Mouse (Mus musculus) hindbrain, embryonic 14.5 days (tissue): ENCODE measurements at regions not wholly inside any gene's neighbourhood (a gene's known extent, or its start where the extent isn't known, plus 50 kb on each side); places are given as distances from the start of the nearest gene placed in this dataset.
A peak's percentile ranks its signal among the peaks of the same experiment; 100 is the strongest.

ENCODE experiments used
- ATAC-seq: fragments of 200-750 bp; cut with Nextera tagmentation; 2 replicates; pipeline ENCODE4 v1.8.0; 2017; ENCODE audit warnings: moderate number of reproducible peaks, mild to moderate bottlenecking, moderate TSS enrichment, moderate library complexity; ENCODE audit not compliant: low FRiP score
- DNase-seq: peaks from one replicate; pipeline ENCODE4 v3.0.0-alpha.2; 2015; ENCODE audit warnings: low spot score
- H3K27ac ChIP-seq: fragments of 300-500 bp; sonication (generic); 2 replicates; pipeline ENCODE4 v1.5.1; 2014; ENCODE audit warnings: mild to moderate bottlenecking, moderate library complexity
- H3K27me3 ChIP-seq: fragments of 300-500 bp; sonication (generic); 2 replicates; pipeline ENCODE4 v1.6.1; 2014; ENCODE audit warnings: mild to moderate bottlenecking, low read length, mixed read lengths; ENCODE audit not compliant: control insufficient read depth, insufficient read depth
- H3K36me3 ChIP-seq: fragments of 300-500 bp; sonication (generic); replicated peaks from 2 replicates; pipeline ENCODE4 v1.6.1; 2014; ENCODE audit not compliant: control insufficient read depth, insufficient read depth
- H3K4me1 ChIP-seq: fragments of 300-500 bp; sonication (generic); replicated peaks from 2 replicates; pipeline ENCODE4 v1.6.1; 2014; ENCODE audit warnings: antibody characterized with exemption, low read length, mixed read lengths; ENCODE audit not compliant: control insufficient read depth, insufficient read depth
- H3K4me2 ChIP-seq: fragments of 300-500 bp; sonication (generic); replicated peaks from 2 replicates; pipeline ENCODE4 v1.6.1; 2014; ENCODE audit warnings: mild to moderate bottlenecking, moderate library complexity
- H3K4me3 ChIP-seq: fragments of 300-500 bp; sonication (generic); replicated peaks from 2 replicates; pipeline ENCODE4 v1.5.1; 2014; ENCODE audit warnings: mild to moderate bottlenecking, low read length
- H3K9ac ChIP-seq: fragments of 300-500 bp; sonication (generic); 2 replicates; pipeline ENCODE4 v1.6.1; 2014
- H3K9me3 ChIP-seq: fragments of 300-500 bp; sonication (generic); 2 replicates; pipeline ENCODE4 v1.6.1; 2016; ENCODE audit warnings: low read length; ENCODE audit not compliant: control insufficient read depth
- WGBS: fragments of 180-500 bp; shearing (Covaris S2); extraction: QIAGEN DNeasy Blood & Tissue Kit; methylation state at CpG from one replicate; pipeline ENCODE4 v1.1.7; 2014; 5-methylcytosine and 5-hydroxymethylcytosine counted together

DNA sequence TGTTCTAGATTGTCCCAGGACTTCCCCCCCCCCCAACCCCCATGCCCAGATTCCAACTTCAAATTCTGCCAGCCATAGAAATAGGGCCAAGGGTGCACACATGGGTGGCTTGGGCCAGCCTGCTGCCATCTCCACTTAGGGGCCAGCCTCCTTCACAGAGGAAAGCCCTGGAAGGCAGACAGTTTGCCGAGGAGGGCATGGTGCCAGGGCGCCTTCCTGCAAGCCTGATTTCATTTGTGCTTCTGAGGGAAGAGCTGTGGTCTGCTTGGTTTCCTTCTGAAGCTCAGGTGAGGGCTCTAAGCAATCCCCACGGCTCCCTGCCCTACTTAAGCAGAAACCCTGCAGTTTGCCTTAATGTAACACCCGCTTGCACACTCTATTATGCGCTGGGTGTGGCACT is 52.3 kb upstream of the Tcl1 start:
- WGBS = 84% methylated on average over 5 of the region's 5 CpGs
- Histone ChIP-seq H3K27me3 (no peaks in the 10 kb centered on the region), H3K9me3 (no peaks in the 10 kb centered on the region), H3K27ac (no peak overlapping the region), H3K9ac (no peak overlapping the region), H3K4me2 (no peak overlapping the region), H3K36me3 (no peaks in the 10 kb centered on the region), H3K4me1 (peaks cover 2% of the 10 kb centered on the region; the same call in 1 of the 2 replicates), H3K4me3 (no peak overlapping the region)
- no peak for ATAC-seq
- DNase-seq = no peak

DNA sequence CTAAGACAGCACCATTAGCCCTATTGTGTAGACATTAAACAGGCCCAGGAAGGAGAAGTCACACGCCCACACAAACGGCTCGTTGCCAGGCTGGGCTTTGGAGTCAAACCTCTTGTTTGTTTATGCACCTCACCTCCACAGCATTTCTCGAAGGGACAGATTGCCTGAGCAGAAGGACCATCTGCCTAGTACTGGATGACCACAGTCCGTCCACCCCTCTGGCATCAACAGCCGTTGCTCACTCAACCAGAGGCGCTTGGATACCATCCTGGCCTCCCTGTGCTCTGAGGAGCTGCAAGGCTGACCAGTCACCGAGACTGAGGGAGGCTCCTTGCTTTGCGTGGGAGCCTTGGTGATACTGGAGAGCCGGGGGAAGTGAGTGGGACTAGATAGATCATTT is 53.6 kb upstream of the Tunar start:
- DNase-seq (no peak), ATAC-seq (no peak)
- Histone ChIP-seq H3K4me2 (no peak overlapping the region), H3K9ac (no peak overlapping the region), H3K27me3 (no peaks in the 10 kb centered on the region), H3K36me3 (no peaks in the 10 kb centered on the region), H3K9me3 (no peaks in the 10 kb centered on the region), H3K4me1 (no peaks in the 10 kb centered on the region; the same call in 1 of the 2 replicates), H3K27ac (no peak overlapping the region), H3K4me3 (no peak overlapping the region)
- 77% methylated on average over 10 of the region's 10 CpGs for WGBS

DNA sequence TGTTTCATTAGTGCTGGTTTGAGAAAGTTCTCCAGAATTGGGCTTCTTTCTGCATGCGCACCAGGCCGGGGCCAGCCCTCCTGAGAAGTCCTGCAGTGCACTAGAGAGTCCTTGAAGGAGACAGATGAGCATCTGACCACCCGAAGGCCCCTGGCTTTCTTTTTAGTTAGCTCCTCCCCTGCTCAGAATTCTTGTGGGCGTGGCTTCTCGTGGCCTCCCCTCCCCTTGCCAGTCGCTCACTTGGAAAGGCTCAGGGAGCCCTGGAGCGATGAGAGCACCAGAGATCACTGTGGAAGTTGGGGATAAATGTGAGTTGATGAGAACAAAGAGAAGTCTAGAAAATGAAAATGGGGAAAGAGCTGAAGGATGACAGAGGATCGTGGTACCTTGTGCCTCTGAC is 52.6 kb upstream of the Tunar start:
- no peak for DNase-seq

GRCm38 (mm10) chr12:105282091-105282490 is 51.6 kb upstream of the Tunar start:
- ATAC-seq = no peak
- H3K27me3 ChIP-seq = no peaks in the 10 kb centered on the region
- WGBS = 32% methylated on average over 7 of the region's 7 CpGs
- H3K36me3 ChIP-seq = no peaks in the 10 kb centered on the region
- peak; percentile 36 for DNase-seq
- H3K9me3 ChIP-seq = no peaks in the 10 kb centered on the region
- no peak overlapping the region for H3K27ac ChIP-seq
- no peak overlapping the region for H3K4me3 ChIP-seq
- no peaks in the 10 kb centered on the region; the same call in 1 of the 2 replicates for H3K4me1 ChIP-seq
- no peak overlapping the region for H3K9ac ChIP-seq
- H3K4me2 ChIP-seq = no peak overlapping the region

More for the DNA sequence above, 52.6 kb upstream of the Tunar start:
- Histone ChIP-seq H3K36me3 (no peaks in the 10 kb centered on the region), H3K27me3 (no peaks in the 10 kb centered on the region), H3K4me3 (no peak overlapping the region), H3K27ac (no peak overlapping the region), H3K4me1 (no peaks in the 10 kb centered on the region; the same call in 1 of the 2 replicates), H3K9me3 (no peaks in the 10 kb centered on the region), H3K4me2 (no peak overlapping the region), H3K9ac (no peak overlapping the region)
- ATAC-seq = no peak
- WGBS = 28% methylated on average over 8 of the region's 8 CpGs
